Mouse (Mus musculus): ENCODE data around the gene F2rl1.

DNA sequence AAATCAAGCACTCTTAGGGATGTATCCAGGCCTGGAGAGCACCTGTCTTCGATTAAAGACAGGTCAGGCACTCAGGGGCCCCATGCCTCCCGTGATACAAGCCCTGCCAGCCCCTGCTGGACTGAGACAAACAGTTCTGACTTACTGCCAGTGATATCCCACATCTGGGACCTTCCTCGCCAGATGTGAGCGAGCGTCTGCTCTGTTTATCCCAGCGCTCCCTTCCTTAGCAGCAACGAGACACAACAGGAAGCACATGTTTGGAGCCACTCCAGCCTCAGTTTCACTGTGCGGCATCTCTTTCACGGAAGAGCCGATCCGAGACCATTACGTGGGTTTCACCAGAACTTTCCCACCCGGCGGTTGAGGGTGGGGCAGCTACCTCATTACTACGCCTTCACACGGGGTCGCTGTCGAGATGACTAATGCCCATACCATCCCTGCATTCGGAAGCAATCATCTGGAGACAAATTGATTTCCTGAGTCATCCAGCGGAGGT, 23.3 kb upstream of the F2rl1 start:
- TF ChIP-seq POLR2A (IDR thresholded peaks at IDR 0.05; ENCODE audit: insufficient read length, low read depth) = no peak
- TF ChIP-seq CEBPB (IDR thresholded peaks at IDR 0.05; ENCODE audit: insufficient read depth, poor library complexity, severe bottlenecking) = no peak
- TF ChIP-seq TCF12 (IDR thresholded peaks at IDR 0.05; ENCODE audit: insufficient read depth, poor library complexity, severe bottlenecking) = no peak
- no peak for TF ChIP-seq REST (IDR thresholded peaks at IDR 0.05; ENCODE audit: insufficient read depth, insufficient read length)
- TF ChIP-seq POLR2AphosphoS2 (IDR thresholded peaks at IDR 0.05; ENCODE audit: insufficient read length, low read depth) = no peak
- TF ChIP-seq MYOD1 (IDR thresholded peaks at IDR 0.05; ENCODE audit: control insufficient read depth in 1 of 3, insufficient read length in 2 of 3, low read depth in 2 of 3) = no peak
- TF ChIP-seq USF1 (IDR thresholded peaks at IDR 0.05; ENCODE audit: low read depth) = no peak
- TF ChIP-seq MAX (IDR thresholded peaks at IDR 0.05; ENCODE audit: low read depth) = no peak
